Mouse (Mus musculus): Measurements from ENCODE around the gene C3.

Gene C3

DNA sequence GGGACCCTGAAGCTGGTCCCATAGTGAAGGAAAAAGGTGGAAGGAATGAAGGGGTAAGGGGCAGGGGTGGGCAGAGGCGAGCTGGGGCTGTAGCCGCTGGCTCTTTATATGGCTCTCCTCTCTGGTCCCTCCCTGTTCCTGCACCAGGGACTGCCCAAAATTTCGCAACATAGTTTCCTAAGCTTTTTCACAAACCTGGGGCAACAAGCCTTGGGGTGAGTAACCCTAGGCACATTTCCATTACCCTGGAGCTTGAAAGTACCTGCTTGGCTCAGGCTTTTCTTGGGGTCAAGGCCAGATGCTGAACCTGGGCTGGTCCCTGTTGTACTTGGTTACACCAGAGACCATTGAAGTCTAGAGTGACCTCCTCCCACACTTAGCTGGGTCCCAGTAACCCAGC is at the start of gene C3:
TSS of gene C3 (minus strand) at position 123 of the 400 bp plus-strand sequence.
- POLR2A ChIA-PET: interaction anchor here in 2 of 4 experiments (0.6 to 1.1 kb wide), 2 partner anchors 18 to 196 kb away, joined by 3 to 4 read pairs; partner anchors contain the start of gene Khsrp (in 1 of the 2)
- CTCF ChIA-PET: interaction anchor here in 2 of 4 experiments (0.6 to 1.5 kb wide), 2 partner anchors 9 to 98 kb away, joined by 3 to 4 read pairs; no protein-coding TSS in a partner anchor

DNA sequence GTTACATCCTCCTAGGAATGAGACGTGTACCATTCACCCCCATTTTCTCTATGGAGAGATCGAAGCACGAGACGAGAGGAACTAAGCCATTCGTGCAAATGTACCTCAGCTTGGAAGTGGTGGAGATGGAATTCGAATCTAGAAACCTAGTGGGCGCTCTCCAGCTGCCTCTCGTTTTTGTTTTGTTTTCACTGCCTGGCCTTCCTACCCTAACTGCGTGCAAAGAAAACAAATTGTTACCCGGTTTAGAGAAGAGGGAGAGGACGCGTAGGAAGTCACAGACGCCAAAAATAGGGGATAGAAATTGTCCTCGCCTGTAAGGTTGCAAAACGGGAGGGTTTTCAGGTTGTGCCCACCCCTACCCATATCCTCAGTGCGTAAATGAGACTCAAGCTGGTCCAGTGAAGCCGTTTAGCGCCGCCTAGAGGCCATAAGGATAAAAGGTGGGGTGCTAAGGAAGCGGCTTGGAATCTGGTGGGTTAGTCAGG is 48.7 kb upstream of the C3 start:
- ChIA-PET POLR2A (interaction anchor here in 3 of 4 experiments (0.6 to 2.7 kb wide), 9 partner anchors 11 to 265 kb away, joined by 3 to 12 read pairs (median 4); partner anchors contain the start of genes Gpr108 (in 3 of the 3), Gm17949 (in 1 of the 3), Gtf2f1 (in 1 of the 3) and Khsrp (in 1 of the 3)), CTCF (interaction anchor here (0.5 to 2.6 kb wide), 37 partner anchors 10 to 279 kb away, joined by 3 to 30 read pairs (median 4); partner anchors contain the start of genes Gpr108 (in 4 of the 4), Alkbh7 (in 1 of the 4) and Trip10 (in 1 of the 4))

DNA sequence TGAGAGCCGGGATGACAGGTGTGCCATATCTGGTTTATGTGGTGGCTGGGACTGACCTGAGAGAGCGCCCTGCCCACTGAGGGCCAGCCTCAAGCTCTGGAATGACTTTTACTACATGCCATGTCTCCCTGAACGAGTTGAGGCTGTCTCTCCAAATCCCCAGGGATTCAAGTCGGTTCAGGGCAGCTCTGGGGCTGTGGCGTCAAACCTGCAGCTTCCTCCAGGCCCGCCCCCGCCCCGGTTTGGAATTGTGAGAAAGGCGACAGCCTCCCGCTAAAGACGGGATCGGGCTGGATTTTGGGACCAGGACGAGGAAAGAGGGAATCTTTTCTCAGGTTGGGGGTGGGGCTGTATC is 48.0 kb upstream of the C3 start:
- CTCF ChIA-PET: interaction anchor here (0.6 to 2.6 kb wide), 28 partner anchors 10 to 225 kb away, joined by 3 to 30 read pairs (median 5); partner anchors contain the start of genes Gpr108 (in 4 of the 4) and Trip10 (in 1 of the 4)
- POLR2A ChIA-PET: interaction anchor here (0.5 to 2.7 kb wide), 13 partner anchors 10 to 265 kb away, joined by 3 to 12 read pairs (median 4); partner anchors contain the start of genes Gpr108 (in 3 of the 4), Khsrp (in 2 of the 4), Gm17949 (in 1 of the 4) and Gtf2f1 (in 1 of the 4)

DNA sequence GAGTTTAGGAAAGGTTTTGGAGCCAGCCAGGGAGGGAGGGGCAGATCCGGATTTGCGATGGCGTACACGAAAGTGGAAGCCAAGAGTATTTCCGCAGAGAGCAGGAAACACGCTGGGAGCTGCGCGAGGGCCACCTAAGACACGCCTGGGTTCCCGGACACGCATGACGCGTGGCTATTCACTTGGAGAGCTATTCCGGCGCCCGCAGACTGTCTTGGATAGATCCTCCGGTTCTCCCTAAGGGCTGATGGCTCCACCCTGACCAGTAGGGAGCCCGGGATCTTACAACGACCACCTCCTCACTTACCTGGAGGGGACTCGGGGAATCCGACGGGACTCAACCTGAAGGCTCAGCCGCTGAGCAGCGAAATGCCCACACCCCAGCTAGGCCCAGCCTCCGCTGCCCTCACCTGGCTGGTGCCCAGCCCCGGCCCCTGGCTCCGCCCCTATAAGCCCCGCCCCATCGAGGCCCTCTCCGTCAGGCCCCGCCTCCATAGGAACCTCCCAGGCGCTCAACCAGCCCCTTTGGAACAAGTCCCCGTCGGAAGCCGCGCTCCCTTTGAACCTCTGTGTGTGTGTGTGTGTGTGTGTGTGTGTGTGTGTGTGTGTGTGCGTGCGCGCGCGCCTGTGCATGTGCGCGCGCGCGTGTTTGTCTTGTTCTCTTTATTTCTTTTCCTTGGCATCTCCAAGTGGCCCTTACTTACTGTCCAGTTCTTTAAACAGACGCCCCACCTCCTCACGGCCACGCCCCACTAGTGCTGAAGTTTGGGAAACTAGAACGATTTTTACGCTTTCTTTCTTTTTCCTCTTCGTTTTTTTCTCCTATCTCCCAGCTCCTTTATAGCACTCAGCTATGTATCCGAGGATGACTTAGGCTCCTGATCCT is 47.4 kb upstream of the C3 start:
- POLR2A ChIA-PET: interaction anchor here (0.5 to 2.7 kb wide), 10 partner anchors 10 to 511 kb away, joined by 3 to 12 read pairs (median 4); partner anchors contain the start of genes Gpr108 (in 2 of the 4), Khsrp (in 2 of the 4), Dus3l (in 1 of the 4) and Trip10 (in 1 of the 4)
- CTCF ChIA-PET: interaction anchor here (0.6 to 2.6 kb wide), 16 partner anchors 9 to 224 kb away, joined by 3 to 30 read pairs (median 5); partner anchors contain the start of gene Gpr108 (in 1 of the 4)

DNA sequence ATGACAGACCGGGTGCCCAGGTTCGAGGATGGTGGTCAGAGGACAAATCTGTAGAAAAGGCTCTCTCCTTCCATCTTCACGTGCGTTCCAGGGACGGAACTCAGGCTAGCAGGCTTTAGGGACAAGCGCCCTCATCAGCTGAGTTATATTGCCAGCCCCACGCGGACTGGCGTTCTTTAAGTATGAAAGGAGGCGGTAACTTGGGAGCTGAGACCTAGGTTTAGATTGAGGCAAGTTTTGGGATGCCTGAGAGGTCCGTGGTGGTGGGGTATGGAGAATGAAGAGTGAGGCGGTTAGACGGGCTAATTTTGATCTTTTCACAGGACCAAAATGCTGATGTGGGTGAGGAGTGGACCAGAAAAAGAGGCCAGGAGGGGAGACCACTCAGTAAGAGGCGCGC is 46.8 kb upstream of the C3 start:
- ChIA-PET CTCF (interaction anchor here in 1 of 4 experiments (0.7 to 2.6 kb wide), 3 partner anchors 13 to 278 kb away, joined by 3 to 11 read pairs (median 3); partner anchors contain the start of gene Alkbh7), POLR2A (interaction anchor here in 3 of 4 experiments (0.7 to 2.7 kb wide), 8 partner anchors 11 to 243 kb away, joined by 3 to 12 read pairs (median 4); partner anchors contain the start of genes Gpr108 (in 2 of the 3), Khsrp (in 1 of the 3) and Trip10 (in 1 of the 3))

DNA sequence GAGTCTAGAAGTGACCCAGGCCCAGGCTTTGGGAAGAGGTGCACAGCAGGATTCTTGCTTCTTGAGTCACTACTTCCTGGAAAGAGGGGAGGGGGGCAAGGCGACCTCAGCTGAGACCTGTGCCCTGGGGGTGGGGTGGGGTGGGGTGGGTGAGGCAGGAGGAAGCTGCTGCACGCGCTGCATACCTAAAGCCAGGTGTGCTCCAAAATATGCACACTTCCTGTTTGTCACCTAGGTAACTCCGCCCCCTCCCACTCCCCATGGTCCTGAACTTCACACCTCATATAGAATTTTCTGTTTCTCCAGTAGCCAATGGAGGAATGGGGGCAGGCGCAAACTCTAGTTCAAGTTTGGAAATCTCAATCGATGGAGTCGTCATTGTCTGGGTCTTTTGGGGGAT is 45.9 kb upstream of the C3 start:
- ChIA-PET CTCF (interaction anchor here in 2 of 4 experiments (0.6 to 1.3 kb wide), 3 partner anchors 31 to 1302 kb away, joined by 3 read pairs; no protein-coding TSS in a partner anchor), POLR2A (interaction anchor here in 2 of 4 experiments (0.6 to 1.1 kb wide), 3 partner anchors 10 to 39 kb away, joined by 3 read pairs; partner anchors contain the start of gene Gpr108 (in 1 of the 2))

DNA sequence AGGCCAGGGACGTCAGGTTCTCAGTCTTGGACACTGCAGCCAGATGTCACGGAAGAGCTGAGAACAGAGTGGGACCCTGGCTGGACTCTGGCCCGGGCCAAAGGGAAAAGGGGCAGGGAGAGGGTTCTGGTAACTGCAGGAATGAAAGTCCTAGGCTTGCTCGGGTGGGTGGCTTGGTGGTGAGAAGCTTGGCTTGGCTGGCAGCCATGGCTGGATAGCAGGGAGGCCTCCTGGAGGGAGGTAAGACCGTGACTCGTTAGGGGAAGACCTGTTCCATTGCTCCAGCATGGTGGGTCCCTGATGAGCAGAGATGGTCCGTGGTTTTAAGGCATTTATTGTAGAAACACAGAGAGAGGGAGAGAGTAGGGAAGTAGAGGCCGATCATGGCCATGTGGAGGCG is 43.4 kb upstream of the C3 start:
- ChIA-PET POLR2A (interaction anchor here in 1 of 4 experiments (0.9 kb wide), 1 partner anchor 19 kb away, joined by 5 read pairs; no protein-coding TSS in a partner anchor), CTCF (interaction anchor here in 1 of 4 experiments (1.1 kb wide), 1 partner anchor 23 kb away, joined by 3 read pairs; the partner anchor contains the start of gene Gpr108)

DNA sequence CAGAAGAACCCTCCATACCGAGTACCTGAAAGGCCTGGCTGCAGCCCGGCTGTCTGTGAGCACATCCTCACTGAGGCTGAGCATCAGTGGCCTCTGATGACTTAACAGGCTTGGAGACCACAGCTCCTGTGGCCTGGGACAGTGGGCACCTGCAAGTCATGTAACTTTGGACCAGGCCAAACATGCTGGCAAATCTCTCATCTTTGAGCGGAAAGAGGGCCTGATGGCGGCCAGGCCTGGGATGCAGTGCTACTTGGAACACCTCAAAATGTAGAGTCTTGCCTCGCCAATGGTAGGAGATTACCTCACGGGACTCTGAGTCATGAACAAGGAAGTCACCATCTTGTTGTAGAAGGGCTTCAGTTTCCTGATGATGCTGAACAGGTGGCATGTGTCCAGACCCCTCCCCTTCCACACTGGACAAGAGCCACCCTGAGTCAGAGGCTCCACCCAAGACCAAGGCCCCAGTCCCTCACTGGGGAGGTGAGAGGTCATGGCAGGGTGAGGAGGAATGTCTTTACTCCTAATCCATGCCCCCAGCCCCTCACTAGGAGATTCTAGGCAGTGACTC is 39.7 kb upstream of the C3 start:
- CTCF ChIA-PET: interaction anchor here in 1 of 4 experiments (0.6 kb wide), 1 partner anchor 48 kb away, joined by 5 read pairs; no protein-coding TSS in a partner anchor
- POLR2A ChIA-PET: no interaction called here

DNA sequence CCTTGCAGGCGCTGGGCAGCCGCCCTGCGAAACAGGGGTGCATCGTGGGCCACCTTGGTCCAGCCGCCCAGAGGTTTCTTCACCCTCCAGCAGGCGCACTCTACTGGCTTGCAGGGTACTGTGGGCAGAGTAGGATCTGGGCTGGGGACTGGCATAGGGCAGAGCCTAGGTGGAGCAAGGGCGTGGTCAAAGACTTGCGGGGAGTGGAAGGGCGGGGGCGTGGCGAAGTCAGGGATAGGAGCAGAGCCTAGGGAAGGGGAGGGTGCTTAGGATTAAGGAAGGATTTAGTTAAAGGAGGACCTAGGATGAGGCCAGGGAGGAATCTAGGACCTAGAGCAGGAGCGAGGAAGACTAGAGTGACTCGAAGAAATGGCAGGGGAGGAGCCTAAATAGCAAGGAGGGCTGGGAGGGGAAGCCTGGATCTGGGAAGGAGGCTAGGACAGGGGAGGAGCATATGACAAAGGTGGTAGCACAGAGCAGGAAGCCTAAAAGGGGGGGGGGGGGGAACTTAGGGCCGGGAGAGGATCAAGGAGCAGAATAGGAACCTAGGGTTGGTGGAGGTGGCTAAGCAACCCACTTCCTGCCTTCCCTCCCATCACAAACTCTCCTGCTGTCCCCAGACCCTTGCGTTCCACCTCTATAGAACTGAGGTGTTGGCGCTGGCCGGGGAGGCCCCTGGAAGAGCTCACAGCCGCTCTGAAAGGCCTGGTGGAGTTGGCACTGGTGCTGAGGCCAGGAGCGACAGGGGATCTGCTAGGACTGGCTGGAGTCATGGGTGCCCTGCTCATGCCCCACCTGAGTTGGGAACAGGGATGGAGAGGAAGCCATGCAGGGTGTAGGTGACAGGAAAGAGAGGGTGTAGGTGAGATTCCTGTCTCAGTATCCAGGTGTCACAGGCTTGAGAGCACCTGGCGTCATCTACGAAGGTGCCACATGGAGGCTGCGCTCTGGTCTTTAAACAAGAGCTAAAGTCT is 37.3 kb upstream of the C3 start:
- POLR2A ChIA-PET: interaction anchor here (0.7 to 2.8 kb wide), 5 partner anchors 11 to 554 kb away, joined by 3 to 7 read pairs (median 5); partner anchors contain the start of genes Gpr108 (in 1 of the 4) and Khsrp (in 1 of the 4)
- CTCF ChIA-PET: interaction anchor here in 3 of 4 experiments (0.6 to 1.9 kb wide), 8 partner anchors 11 to 476 kb away, joined by 3 to 5 read pairs (median 4); partner anchors contain the start of gene Gpr108 (in 2 of the 3)

DNA sequence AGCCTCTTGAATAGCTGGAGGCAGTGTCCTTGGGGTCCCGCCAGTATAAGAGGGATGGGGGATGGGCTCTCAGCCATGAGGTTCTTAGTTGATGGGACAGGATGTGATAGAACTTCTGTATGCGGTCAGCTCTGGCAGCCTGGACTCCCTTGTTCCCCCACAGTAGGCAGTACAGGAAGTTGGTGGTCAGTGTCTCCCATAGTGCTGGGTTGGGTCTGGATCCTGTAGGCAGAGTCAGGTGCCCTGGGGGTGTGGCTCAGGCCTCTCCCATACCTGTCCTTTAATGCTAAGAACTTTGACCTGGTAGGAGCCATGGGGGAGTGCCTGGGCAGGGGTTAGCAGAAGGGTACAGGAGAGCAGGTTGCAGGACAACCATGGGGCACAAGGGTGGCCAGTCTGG is 36.2 kb upstream of the C3 start:
- POLR2A ChIA-PET: interaction anchor here in 3 of 4 experiments (0.6 to 2.8 kb wide), 9 partner anchors 10 to 233 kb away, joined by 3 to 7 read pairs (median 3); partner anchors contain the start of gene Khsrp (in 1 of the 3)
- CTCF ChIA-PET: interaction anchor here in 1 of 4 experiments (1.3 kb wide), 1 partner anchor 13 kb away, joined by 5 read pairs; no protein-coding TSS in a partner anchor

DNA sequence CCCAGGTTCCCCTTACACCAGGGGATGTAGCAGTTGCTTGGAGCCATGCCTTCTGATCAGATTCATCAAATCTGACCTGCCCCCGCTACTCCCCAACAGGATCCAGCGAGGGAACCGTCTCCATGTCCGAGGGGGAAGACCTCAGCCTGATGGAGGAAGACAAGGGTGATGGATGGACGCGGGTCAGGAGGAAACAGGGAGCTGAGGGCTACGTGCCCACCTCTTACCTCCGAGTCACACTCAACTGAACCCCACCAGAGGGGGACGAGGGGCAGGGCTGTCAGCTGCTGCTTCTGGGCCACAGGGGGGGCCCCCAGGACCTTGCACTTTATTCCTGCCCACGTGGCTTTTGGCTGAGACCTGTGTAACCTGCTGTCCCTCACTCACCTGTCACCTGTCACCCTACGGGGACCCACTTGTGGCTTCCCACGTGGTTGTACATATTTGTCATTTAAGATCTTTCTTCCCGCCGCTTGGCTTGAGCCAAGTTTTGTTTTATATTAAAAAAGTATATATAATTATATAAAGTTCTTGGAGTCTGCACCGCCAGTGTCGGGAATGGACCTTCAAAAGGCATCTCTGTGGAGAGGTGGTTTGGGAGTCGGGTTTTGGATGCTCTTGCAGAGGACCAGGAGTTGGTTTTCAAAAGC is 35.1 kb upstream of the C3 start:
- ChIA-PET CTCF (interaction anchor here in 3 of 4 experiments (0.6 to 3.4 kb wide), 6 partner anchors 13 to 224 kb away, joined by 3 to 11 read pairs (median 4); partner anchors contain the start of gene Gpr108 (in 1 of the 3)), POLR2A (interaction anchor here in 3 of 4 experiments (0.8 to 2.4 kb wide), 12 partner anchors 9 to 43 kb away, joined by 3 to 16 read pairs (median 3); no protein-coding TSS in a partner anchor)

DNA sequence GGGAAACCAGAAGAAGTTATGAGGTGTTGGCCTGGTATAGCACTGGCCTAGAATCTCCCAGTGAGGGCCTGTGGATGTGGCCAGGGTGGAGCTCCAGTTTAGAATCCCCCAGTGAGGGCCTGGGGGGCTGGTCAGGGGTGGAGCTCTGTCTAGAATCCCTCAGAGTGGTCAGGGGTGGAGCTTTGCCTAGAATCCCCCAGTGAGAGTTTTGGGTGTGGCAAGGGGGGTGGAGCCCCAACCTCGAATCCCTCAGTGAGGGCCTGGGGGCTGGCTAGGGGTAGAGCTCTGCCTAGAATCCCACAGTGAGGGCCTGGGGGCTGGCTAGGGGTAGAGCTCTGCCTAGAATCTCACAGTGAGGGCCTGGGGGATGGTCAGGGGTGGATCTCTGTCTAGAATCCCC is 33.9 kb upstream of the C3 start:
- ChIA-PET POLR2A (interaction anchor here in 2 of 4 experiments (0.8 to 2.4 kb wide), 13 partner anchors 9 to 504 kb away, joined by 3 to 16 read pairs (median 4); partner anchors contain the start of genes Gpr108 (in 1 of the 2), Khsrp (in 1 of the 2) and Nrtn (in 1 of the 2)), CTCF (interaction anchor here in 3 of 4 experiments (0.5 to 3.4 kb wide), 6 partner anchors 14 to 1698 kb away, joined by 3 to 11 read pairs (median 3); no protein-coding TSS in a partner anchor)

DNA sequence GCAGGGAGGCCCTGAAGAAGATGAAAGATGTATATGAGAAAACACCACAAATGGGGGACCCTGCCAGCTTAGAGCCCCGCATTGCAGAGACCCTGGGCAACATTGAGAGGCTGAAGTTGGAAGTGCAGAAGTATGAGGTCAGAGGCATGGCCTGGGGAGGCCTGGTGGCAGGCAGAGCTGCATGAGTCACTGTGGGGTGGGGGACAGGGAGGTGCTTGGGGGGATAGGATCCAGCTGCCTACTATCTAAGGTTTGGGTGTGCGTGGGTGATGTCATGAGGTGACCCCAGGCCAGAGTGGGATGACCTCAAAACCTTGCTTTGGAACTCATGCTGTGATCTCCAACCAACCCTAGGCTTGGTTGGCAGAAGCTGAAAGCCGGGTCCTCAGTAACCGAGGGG is 33.4 kb upstream of the C3 start:
- POLR2A ChIA-PET: interaction anchor here in 2 of 4 experiments (0.9 to 2.4 kb wide), 8 partner anchors 9 to 503 kb away, joined by 3 to 16 read pairs (median 4); partner anchors contain the start of genes Gpr108 (in 1 of the 2) and Nrtn (in 1 of the 2)
- CTCF ChIA-PET: interaction anchor here in 3 of 4 experiments (0.5 to 3.4 kb wide), 5 partner anchors 15 to 1699 kb away, joined by 3 to 11 read pairs (median 3); no protein-coding TSS in a partner anchor

DNA sequence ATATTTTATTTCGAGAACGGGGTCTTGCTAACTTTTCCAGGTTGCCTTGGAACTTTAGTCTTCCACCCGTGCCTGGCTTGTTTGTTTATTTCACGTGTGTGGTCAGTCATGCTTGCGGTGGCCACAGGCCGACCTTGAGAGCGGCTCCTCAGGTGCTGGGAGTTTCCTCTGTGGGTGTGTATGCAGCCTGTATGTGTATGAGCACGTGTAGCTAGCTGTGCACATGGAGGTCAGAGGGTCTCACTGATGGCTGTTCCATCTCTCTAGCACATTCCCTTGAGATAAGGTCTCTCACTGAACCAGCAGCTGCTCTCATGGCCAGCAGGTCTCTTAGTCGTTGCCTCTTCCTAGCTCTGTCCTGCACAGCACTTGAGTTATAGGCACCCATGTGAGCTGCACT is 32.4 kb upstream of the C3 start:
- ChIA-PET POLR2A (interaction anchor here in 1 of 4 experiments (2.4 to 2.9 kb wide), 2 partner anchors 8 to 11 kb away, joined by 15 to 16 read pairs; partner anchors contain the start of genes Gpr108 and Trip10), CTCF (interaction anchor here in 1 of 4 experiments (3.4 kb wide), 1 partner anchor 16 kb away, joined by 11 read pairs; no protein-coding TSS in a partner anchor)

DNA sequence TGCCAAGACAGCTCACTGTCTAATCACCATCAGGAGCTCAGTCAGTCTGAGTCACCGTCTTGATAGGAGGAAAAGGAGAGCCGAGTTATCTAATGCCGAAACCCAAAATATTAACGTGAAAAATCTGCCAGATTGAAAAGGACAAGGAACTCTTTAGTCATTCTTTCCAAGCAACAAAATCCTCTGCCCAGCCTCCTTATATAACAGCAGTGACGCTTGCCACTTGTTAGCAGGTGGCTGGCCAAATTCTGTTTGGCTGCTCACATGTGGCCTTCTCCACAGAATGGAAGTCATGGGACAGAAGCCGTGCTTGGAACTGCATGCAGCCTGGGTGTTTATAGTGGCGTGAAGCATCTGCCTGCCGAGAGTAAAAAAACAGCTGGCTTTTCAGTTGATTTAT is 31.8 kb upstream of the C3 start:
- CTCF ChIA-PET: interaction anchor here in 2 of 4 experiments (1.2 to 3.4 kb wide), 2 partner anchors 16 to 75 kb away, joined by 3 to 11 read pairs; no protein-coding TSS in a partner anchor
- POLR2A ChIA-PET: interaction anchor here in 1 of 4 experiments (2.9 kb wide), 1 partner anchor 10 kb away, joined by 15 read pairs; the partner anchor contains the start of genes Gpr108 and Trip10
